Mouse (Mus musculus) right cerebral cortex, postnatal 14 days (tissue): ENCODE measurements around the gene Adtrp.

ENCODE experiments used
- DNase-seq: peaks from one replicate; pipeline ENCODE4 v3.0.0; 2022

The Adtrp gene

GRCm38 (mm10) chr13:41773812-41774376, 73.6 kb downstream of the Adtrp start:
- DNase-seq: no peak

DNA sequence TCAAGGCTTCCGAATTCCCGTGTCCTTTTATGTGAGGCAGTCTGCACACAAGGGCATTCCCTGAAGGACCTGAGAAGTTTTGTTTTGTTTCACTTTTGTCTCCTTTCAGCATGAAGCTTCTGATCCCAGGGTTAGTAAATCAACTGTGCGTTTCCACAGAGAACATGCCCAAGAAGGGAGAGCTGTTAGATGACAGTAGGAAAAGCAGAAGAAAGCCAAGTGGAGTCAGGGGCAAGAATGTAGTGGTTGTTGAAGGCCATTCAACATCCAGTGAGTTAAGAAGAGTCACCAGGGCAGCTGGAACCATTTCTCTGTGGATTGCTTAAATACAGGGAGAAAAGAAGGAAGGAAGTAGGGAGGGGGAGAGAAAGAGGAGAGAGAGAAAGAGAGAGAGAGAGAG, 76.4 kb downstream of the Adtrp start:
- DNase-seq: no peak

- DNase-seq: no peak
Observed at GRCm38 (mm10) chr13:41767941-41768340, 79.5 kb downstream of the Adtrp start.

GRCm38 (mm10) chr13:41761986-41762385, 85.5 kb downstream of the Adtrp start:
- DNase-seq: no peak

- no peak for DNase-seq
Observed at GRCm38 (mm10) chr13:41760484-41760883, 87.0 kb downstream of the Adtrp start.

GRCm38 (mm10) chr13:41758550-41759465, 88.7 kb downstream of the Adtrp start:
- peak; percentile 25 for DNase-seq

- no peak for DNase-seq
Observed at GRCm38 (mm10) chr13:41753114-41753513, 94.4 kb downstream of the Adtrp start.

- DNase-seq: no peak
Observed at GRCm38 (mm10) chr13:41750481-41750880, 97.0 kb downstream of the Adtrp start.

DNA sequence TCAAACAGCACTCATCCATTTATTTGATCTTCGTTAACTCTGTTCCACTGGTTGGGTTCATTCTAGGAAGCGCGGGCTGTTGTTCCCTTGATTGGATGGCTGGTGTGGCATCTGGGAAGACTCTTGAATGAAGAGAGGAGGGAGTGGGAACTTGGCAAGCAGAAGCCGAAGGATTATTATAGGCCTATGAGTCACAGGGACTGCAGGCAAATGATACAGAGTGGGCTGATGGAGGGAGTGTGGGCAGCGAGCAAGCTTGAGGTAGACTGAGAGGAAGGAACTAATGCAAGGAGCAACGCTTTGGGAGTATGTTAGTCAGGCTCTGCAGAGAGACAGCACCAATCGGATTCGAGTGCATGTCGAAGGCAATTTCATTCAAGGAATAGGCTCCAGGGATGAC, 98.6 kb downstream of the Adtrp start:
- peak; percentile 39 for DNase-seq

DNA sequence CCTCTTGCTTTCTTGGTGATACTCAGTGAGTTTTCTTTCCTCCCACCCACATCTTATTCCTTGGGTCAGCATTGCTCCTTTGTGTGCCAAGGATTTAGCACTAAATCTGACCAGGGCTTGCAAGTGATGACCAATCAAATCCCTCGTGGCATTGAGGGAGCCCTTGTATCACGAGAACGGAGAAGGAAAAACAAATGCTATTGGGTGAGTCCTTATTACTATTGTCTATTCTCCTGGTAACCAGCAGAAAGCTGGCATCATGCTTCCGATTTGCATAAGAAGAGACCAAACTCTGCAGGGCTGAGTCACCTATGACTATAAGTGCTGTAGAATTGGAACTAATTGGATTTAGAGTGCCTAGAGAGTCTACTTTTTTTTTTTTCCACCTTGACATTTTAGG, 99.8 kb downstream of the Adtrp start:
- no peak for DNase-seq

- no peak for DNase-seq
Observed at GRCm38 (mm10) chr13:41746971-41747615, 100.4 kb downstream of the Adtrp start.

DNA sequence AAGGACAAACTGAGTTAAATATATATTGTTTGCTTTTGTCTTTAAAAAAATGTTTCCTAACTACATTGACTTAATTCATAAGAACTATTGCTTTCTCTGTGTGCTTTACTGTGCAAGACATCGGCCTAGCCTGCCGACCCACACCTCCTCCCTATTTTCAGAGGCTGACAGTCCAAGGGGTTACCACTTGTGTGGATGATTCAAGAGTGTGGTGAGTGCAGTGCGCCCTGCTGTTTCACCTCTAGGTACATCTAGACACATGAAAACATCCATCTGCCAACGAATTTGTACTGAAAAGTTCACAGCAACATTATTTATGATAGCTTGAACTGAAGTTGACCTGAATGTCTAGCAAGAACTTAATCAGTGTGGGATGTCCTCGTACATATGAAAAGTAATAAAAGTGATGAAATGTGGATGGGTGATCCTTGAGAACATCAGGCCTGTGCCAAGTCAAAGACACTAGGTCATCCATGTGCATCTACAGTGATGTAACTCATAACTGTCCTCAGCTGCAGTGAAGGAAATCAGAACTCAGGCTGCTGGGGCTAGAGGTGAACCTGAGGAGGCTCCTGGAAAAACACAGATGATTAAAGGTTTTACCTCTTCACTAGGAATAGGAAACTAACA, 106.9 kb downstream of the Adtrp start:
- no peak for DNase-seq

DNA sequence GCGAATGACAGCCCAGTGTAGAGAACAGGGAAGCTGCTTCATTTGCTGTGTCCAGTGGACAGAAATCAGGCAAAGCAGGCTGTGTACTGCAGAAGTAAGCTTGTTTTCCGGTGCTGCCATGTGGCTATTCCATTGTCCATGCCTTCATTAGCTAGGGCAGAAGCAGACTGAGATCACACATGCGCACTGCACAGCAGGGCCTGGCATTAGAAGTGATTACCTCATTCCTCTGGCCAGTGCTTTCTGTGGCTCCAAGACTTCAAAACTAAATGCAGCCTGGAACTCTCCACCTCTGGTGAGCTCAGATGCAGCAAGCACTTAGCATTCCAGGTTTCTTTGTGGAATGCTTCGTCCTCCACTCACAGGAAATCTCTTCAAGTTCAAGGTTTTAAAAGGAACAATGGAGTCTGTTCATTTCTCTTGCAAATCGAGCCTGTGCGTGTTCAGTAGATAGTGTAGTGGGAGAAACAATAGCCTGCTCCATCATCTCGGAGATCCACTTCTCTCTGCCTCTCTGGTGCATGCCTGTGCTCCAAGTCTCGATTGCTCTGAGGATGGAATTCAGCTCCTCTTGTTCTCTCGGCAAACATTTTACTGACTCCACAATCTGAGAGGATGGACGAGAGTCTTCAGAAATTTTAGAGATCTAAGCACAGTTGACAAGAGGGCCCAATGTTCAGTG, 109.7 kb downstream of the Adtrp start:
- DNase-seq: no peak

DNA sequence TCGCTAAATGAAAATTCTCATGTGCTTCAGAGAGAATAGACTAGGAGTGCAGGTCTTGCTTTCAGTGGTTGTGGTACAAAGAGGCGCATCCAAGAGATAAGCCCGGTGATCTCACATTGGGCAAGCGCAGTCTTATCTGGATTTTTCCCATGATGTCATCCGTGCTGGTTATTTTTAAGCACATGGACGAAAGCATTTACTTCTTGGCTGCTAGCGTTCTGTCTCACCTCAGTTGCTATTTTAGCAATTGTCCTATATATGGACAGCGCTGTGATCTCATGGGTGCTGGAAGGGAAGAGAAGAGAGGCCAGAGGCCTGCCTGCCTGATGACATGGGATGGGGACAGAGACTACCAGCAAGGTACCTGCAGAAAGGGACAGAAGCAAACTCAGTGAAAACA, 117.8 kb downstream of the Adtrp start:
- no peak for DNase-seq

DNA sequence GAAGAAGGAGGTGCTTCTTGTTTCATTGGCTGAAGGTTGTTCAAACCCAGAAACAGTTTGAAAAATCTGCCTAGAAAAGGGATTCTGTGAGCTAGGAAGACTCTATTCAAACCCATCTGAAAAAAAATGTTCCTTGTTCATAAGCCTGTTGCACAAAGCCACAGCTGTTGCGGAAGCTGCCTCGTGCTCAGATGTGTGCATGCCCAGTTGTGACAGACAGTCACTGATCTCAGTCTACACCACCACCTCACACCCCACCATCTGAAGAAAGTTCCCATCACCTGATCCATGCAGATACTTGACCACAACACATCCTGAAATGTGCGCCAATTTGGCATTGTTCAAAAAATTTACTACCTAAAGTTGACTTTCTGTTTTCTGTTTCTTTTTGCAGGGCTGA, 119.7 kb downstream of the Adtrp start:
- DNase-seq: no peak

- DNase-seq: no peak
Observed at GRCm38 (mm10) chr13:41719331-41719730, 128.2 kb downstream of the Adtrp start.

DNA sequence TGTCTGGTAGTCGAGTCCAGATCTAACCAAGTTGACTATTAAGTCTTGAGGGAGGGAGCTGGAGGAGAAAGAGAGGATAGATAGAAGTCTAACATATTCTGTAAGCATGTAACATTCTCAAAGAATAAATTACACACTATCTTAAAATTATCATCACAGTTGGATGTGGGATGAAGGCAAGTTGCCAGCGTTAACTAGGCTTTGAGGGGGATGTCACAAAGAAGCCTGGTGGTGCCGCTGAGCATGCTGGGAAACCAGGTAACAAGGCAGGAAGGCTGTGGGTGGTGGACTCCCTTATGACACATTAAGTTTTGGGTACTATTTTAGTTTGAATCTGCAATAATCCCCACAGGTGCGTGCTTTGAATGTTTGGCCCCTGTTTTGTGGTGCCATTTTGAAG, 129.4 kb downstream of the Adtrp start:
- peak; percentile 32 for DNase-seq
